Mouse (Mus musculus) lung, postnatal 0 days (tissue): ENCODE measurements at regions not wholly inside any gene's neighbourhood (a gene's known extent, or its start where the extent isn't known, plus 50 kb on each side); places are given as distances from the start of the nearest gene placed in this dataset.

Experiments
- CTCF ChIP-seq: IDR thresholded peaks from 2 replicates; pipeline ENCODE4 v1.5.1; 2016; ENCODE audit warnings: antibody characterized with exemption, mild to moderate bottlenecking
- EP300 ChIP-seq: IDR thresholded peaks from 2 replicates; pipeline ENCODE4 v1.6.1; 2016; ENCODE audit warnings: antibody characterized with exemption, mild to moderate bottlenecking, control low read depth

DNA sequence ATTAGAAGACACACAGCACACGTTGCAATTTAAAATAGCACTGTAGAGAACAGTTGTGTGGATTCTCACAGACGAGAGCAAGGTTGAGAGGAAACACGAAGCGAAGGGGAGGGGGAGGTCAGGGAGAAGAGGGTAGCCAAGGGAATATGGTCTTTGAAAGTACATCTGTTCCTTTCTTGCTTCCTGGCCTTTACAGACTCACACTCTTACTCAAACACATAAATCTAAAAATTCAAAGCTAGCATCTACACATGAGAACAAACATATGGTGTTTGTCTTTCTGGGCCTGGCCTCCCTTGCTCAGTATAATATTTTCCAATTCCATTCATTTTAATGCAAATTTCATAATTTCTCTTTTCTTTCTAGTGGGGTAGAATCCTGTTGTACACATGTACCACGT is 124.0 kb upstream of the Arrdc4 start:
- TF ChIP-seq CTCF (no peak), EP300 (no peak)
